Mouse (Mus musculus) natural killer cell, adult 2 months (primary cell): ENCODE measurements around the gene Slco2b1.

Experiments
- DNase-seq, 2 experiments: peaks; one replicate each; pipeline ENCODE4 v3.0.0; 2022; ENCODE audit warnings: low spot score in 2 of 2

The Slco2b1 gene

DNA sequence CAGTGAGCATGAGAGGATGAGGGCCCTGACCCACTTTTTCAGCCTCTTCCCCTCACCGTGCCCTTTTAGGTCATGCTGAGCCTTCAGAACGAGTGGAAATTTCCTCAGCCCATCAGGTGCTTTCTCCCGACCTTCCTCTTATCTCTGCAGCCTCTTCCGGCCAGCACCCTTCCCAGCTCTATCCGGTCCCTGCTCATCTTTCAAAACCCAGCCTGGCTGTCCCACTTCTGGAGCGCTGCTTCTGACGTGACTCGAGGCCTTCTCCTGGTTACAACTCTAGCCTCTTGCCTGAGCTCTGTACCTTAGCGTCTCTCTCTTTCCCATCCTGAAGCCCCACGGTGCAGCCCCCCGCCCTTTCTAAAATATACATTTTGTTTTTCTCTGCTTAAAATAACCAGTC is 56.9 kb downstream of the Slco2b1 start:
- DNase-seq: no peak

DNA sequence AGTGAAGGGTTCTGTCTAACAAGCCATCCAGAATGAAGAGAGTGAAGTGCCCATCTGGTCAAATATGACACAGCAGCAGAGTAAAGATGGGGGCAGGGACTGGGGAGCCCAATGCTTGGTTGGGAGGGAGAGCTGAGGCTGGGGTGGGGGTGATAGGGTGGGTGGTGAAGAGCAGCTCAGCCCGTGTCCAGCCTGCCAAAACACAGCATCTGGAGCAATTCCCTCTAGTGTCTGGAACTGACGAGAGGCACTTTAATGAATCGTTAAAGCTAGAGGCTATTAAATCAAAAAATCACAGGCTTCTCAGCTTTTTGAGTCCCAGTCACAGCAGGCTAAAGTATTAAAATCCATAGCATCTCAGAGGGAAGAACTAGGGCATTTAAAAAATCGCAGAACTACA is 61.6 kb downstream of the Slco2b1 start:
- DNase-seq: no peak

DNA sequence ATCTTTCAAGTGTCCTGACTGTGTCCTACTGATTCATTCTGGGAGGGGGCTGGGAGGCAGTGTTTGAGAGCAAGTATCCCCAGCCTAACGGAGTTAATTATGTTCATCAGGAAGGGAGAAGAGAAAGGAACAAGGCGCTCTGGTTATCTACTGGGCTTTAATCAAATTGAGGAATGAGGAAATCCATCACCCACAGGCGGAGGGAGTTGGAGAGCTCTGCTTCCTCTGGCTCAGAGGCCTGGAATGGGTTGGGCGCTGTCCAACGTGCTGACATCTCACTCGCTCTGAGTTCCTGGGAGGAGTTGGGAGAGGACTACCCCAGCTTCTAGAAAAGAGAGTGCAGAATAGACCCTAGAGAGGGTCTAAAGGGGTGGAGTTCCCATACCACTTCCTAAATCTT is 62.5 kb downstream of the Slco2b1 start:
- no peak for DNase-seq

DNA sequence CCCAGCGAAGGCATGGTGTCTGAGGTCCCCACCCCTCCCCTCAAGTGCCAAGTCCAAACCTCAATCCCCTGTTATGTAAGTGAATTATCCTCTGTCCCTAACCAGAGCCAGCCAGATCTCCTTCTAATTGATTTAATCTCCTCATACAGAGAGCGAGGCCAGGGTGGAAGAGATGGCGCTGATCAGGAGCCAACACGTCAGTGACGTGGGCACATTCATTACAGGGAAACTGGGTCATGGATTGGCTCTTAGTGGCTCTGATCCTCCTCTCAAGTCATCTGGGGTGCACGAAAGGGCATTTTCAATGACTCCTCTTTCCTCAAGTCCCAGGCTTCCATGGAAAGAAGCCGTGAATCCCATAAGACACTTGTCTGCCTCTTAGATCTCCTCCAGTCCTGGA is 66.4 kb downstream of the Slco2b1 start:
- DNase-seq: no peak

GRCm38 (mm10) chr7:99642078-99642477 is 69.1 kb downstream of the Slco2b1 start:
- no peak for DNase-seq

GRCm38 (mm10) chr7:99641245-99641644 is 69.9 kb downstream of the Slco2b1 start:
- DNase-seq: no peak

GRCm38 (mm10) chr7:99633966-99634665 is 77.0 kb downstream of the Slco2b1 start:
- no peak for DNase-seq

GRCm38 (mm10) chr7:99632286-99632685 is 78.9 kb downstream of the Slco2b1 start:
- no peak for DNase-seq

- no peak for DNase-seq
Measured at GRCm38 (mm10) chr7:99627366-99627765, 83.8 kb downstream of the Slco2b1 start.

GRCm38 (mm10) chr7:99626376-99627270 is 84.5 kb downstream of the Slco2b1 start, which contains the start of gene Tpbgl:
Gene Tpbgl, minus strand, starts transcription at chr7:99627103.
- peak in 1 of 2 experiments; percentile 13 for DNase-seq

DNA sequence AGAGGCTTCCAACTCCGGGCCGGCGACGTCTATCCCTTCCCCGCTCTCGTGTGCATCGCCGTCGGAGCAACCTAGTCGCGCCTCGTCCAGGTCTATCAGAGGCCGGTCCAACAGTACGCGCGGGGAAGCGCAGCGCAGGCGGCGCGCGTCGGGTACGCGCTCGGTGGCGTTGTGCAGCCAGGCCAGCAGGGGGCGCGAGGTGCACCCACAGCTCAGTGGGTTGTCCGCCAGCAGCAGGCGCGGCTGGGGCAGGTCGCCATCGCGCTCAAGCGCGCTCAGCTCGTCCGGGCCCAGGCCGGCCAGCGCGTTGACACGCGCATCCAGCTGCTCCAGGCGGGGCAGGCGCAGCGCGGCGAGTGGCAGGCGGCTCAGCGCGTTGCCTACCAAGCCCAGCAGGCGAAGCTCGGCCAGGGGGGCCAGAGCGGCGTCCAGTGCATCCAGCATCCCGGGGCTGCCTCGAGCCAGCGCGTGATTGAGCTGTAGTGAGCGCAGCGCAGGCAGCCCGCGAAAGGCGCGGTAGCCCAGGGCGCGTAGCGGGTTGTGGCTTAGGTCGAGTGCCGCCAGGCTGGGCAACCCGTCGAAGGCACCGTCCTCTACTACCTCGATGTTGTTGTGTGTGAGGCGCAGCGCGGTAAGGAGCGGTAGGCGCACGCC is 85.3 kb downstream of the Slco2b1 start:
- DNase-seq: peak; percentile 69 to 76

- DNase-seq: peak in 1 of 2 experiments; percentile 28
Measured at GRCm38 (mm10) chr7:99618860-99619259, 92.3 kb downstream of the Slco2b1 start.

DNA sequence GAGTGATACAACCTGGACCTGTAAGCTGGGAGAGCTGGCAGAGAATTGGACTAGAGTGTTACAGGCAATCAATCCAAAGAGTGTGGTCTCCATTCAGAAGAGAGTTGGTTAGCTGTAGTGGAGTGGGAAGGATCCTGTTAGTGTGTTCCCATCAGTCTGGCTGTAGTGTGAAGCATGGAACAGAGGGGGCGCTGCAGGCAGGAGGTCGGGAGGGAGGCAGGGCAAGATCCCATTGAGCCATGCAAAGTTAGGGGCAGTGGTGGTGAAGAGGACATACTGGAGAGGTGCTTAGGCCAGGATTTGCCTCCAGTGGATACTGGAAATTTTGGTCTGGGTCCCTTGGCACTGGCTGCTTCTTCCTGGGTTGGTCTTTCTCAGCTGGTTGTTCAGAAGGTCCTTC is 92.9 kb downstream of the Slco2b1 start:
- no peak for DNase-seq
